Mouse (Mus musculus) midbrain, postnatal 0 days (tissue): Measurements from ENCODE around the gene Gm20388. TPM values are rescaled to one million over a fixed set of nuclear protein-coding genes. Genes with fewer than 3 reads are reported as not detected.

Experiments used
- ATAC-seq: fragments of 200-750 bp; cut with Nextera tagmentation; 2 replicates; pipeline ENCODE4 v1.8.0; 2017; ENCODE audit warnings: moderate number of reproducible peaks, mild to moderate bottlenecking, moderate TSS enrichment, moderate library complexity; ENCODE audit not compliant: low FRiP score
- DNase-seq: peaks from one replicate; pipeline ENCODE4 v3.0.0-alpha.2; 2015; ENCODE audit warnings: low spot score
- H3K27ac ChIP-seq: fragments of 300-500 bp; sonication (generic); 2 replicates; pipeline ENCODE4 v1.5.1; 2014; ENCODE audit warnings: low read depth, mild to moderate bottlenecking, low read length, mixed read lengths
- H3K27me3 ChIP-seq: fragments of 300-500 bp; sonication (generic); 2 replicates; pipeline ENCODE4 v1.6.1; 2014; ENCODE audit warnings: low read length, control low read depth, mixed read lengths; ENCODE audit not compliant: insufficient read depth
- H3K36me3 ChIP-seq: fragments of 300-500 bp; sonication (generic); 2 replicates; pipeline ENCODE4 v1.6.1; 2014; ENCODE audit warnings: low read length, control low read depth, mixed read lengths; ENCODE audit not compliant: insufficient read depth
- H3K4me1 ChIP-seq: fragments of 300-500 bp; sonication (generic); 2 replicates; pipeline ENCODE4 v1.6.1; 2014; ENCODE audit warnings: mild to moderate bottlenecking, control low read depth, antibody characterized with exemption, low read length, mixed read lengths; ENCODE audit not compliant: insufficient read depth
- H3K4me2 ChIP-seq: fragments of 300-500 bp; sonication (generic); 2 replicates; pipeline ENCODE4 v1.6.1; 2014; ENCODE audit warnings: low read depth, mild to moderate bottlenecking, low read length, mixed read lengths; ENCODE audit not compliant: poor library complexity, severe bottlenecking
- H3K4me3 ChIP-seq: fragments of 300-500 bp; sonication (generic); 2 replicates; pipeline ENCODE4 v1.5.1; 2014; ENCODE audit warnings: low read depth, mild to moderate bottlenecking, low read length, moderate library complexity
- H3K9ac ChIP-seq: fragments of 300-500 bp; sonication (generic); replicated peaks from 2 replicates; pipeline ENCODE4 v1.6.1; 2014; ENCODE audit warnings: mild to moderate bottlenecking, low read length, moderate library complexity, mixed read lengths; ENCODE audit not compliant: poor library complexity, severe bottlenecking
- H3K9me3 ChIP-seq: fragments of 300-500 bp; sonication (generic); 2 replicates; pipeline ENCODE4 v1.6.1; 2016; ENCODE audit warnings: low read length, control low read depth
- CTCF ChIP-seq: IDR thresholded peaks from 2 replicates; pipeline ENCODE4 v1.5.1; 2016; ENCODE audit warnings: antibody characterized with exemption, mild to moderate bottlenecking
- WGBS: fragments of 180-500 bp; shearing (Covaris S2); extraction: QIAGEN DNeasy Blood & Tissue Kit; methylation state at CpG from one replicate; pipeline ENCODE4 v1.1.7; 2014; 5-methylcytosine and 5-hydroxymethylcytosine counted together
- polyA plus RNA-seq: library from polyadenylated mRNA; unstranded; fragments of >200 nt; fragmentation: Nextera tagmentation; extraction: Ambion mirVana; gene quantifications from 2 replicates; pipeline ENCODE4 v1.2.1, GENCODE M21; 2015
- total RNA-seq: library from RNA; depleted of rRNA; stranded (reverse); fragments of >200 nt; gene quantifications from 2 replicates; pipeline ENCODE4 v1.2.3, GENCODE M21; 2014

The Gm20388 gene
- total and polyA plus RNA-seq, 2 experiments from 2014 or later = 74.2 TPM; not detected in 1

DNA sequence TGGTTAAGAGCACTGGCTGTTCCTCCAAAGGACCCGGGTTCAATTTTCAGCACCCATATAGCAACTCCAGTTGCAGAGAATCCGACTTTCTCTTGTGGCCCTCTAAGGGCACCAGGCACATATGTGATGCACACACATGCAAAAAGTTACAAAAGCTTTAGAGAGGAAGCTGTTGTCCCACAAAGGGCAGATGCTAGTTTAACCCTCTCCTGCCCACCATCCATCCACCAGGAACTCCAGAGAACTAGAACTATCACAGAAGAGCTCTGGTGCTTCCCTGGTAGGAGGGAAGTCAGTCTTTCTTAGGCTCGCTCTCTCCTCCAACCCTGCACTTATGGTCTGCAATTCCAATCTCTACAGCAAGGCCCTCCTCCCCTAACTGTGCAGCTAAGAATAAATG lies 3082.4 kb downstream of the Gm20388 start:
- no peak for ATAC-seq
- H3K4me1 ChIP-seq = no peaks in the 10 kb centered on the region
- no peak for DNase-seq
- TF ChIP-seq CTCF = no peak
- 88% methylated on average over 3 of the region's 3 CpGs for WGBS
- no peak overlapping the region for H3K4me2 ChIP-seq
- H3K4me3 ChIP-seq = no peak overlapping the region
- H3K27ac ChIP-seq = no peak overlapping the region
- H3K36me3 ChIP-seq = no peaks in the 10 kb centered on the region
- H3K9me3 ChIP-seq = no peaks in the 10 kb centered on the region
- no peaks in the 10 kb centered on the region for H3K27me3 ChIP-seq
- H3K9ac ChIP-seq = no peak overlapping the region

DNA sequence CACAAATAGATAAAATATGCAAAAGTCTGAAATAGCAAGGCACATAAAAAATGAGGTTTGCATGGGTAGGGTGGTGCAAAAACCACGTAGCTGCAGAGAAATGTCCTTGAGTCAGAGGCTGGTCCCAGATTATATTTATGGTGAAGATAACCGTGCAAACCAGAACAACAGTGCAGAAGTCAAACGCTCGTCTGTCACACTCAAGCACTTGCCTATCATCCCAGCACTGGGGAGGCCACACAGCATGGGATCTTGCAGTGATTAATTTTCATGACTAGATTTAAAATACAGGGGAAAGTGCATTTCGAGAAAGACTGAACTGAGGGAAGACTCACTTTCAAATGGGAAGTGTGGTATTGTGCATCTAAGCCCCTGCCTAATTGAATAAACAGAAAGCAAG lies 3083.1 kb downstream of the Gm20388 start:
- Histone ChIP-seq H3K4me1 (no peaks in the 10 kb centered on the region), H3K9me3 (no peaks in the 10 kb centered on the region), H3K4me3 (no peak overlapping the region), H3K4me2 (no peak overlapping the region), H3K27ac (no peak overlapping the region), H3K27me3 (no peaks in the 10 kb centered on the region), H3K9ac (no peak overlapping the region), H3K36me3 (no peaks in the 10 kb centered on the region)
- DNase-seq = no peak
- no peak for TF ChIP-seq CTCF
- ATAC-seq = no peak
- 65% methylated on average over 5 of the region's 5 CpGs for WGBS

DNA sequence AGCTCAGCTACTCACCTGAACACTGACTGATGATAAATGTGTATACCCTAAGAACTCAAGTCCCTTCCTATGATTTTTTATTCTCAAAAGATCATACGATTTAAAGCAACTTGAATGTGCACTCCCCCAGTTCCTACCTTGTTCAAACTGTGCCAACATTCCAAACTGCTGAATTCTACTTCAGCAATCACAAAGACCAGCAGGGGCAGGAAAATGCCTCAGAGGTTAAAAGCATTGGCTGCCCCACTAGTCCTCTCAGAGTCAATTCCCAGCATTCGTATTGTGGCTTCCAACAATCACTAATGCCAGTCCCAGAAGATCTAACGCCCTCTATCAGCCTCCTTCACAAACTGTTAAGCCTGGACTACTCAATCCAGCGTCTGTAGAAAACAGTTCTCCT lies 3087.3 kb downstream of the Gm20388 start:
- Histone ChIP-seq H3K27ac (no peak overlapping the region), H3K4me1 (no peaks in the 10 kb centered on the region), H3K4me2 (no peak overlapping the region), H3K36me3 (no peaks in the 10 kb centered on the region), H3K9me3 (no peaks in the 10 kb centered on the region), H3K27me3 (no peaks in the 10 kb centered on the region), H3K4me3 (no peak overlapping the region), H3K9ac (no peak overlapping the region)
- no peak for TF ChIP-seq CTCF
- WGBS = 69% methylated on average over 4 of the region's 4 CpGs
- DNase-seq (no peak), ATAC-seq (no peak)

DNA sequence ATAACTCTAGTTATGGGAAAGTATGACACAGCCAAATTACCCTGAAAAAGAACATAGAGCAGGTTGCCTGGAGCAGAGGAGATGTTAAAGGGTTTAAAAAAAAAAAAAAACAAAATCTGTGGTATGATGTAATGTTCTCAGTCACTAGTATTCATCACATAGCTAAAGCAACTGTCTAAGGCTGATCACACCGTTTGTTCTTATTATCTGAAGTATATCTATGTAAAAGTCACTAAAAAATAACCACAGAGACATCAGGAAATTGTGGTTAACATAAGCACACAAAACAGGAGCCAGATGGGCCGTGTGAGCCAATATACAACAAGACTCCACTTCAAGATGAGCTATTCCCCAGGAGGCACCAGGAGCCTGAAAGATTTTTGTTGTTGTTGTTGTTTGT lies 3089.7 kb downstream of the Gm20388 start:
- no peak for ATAC-seq
- H3K4me1 ChIP-seq = no peaks in the 10 kb centered on the region
- no peaks in the 10 kb centered on the region for H3K36me3 ChIP-seq
- H3K27me3 ChIP-seq = no peaks in the 10 kb centered on the region
- H3K4me3 ChIP-seq = no peak overlapping the region
- no peak for DNase-seq
- no peak for TF ChIP-seq CTCF
- H3K4me2 ChIP-seq = no peak overlapping the region
- no peaks in the 10 kb centered on the region for H3K9me3 ChIP-seq
- H3K9ac ChIP-seq = no peak overlapping the region
- WGBS = 75% methylated on average over 2 of the region's 2 CpGs
- no peak overlapping the region for H3K27ac ChIP-seq

DNA sequence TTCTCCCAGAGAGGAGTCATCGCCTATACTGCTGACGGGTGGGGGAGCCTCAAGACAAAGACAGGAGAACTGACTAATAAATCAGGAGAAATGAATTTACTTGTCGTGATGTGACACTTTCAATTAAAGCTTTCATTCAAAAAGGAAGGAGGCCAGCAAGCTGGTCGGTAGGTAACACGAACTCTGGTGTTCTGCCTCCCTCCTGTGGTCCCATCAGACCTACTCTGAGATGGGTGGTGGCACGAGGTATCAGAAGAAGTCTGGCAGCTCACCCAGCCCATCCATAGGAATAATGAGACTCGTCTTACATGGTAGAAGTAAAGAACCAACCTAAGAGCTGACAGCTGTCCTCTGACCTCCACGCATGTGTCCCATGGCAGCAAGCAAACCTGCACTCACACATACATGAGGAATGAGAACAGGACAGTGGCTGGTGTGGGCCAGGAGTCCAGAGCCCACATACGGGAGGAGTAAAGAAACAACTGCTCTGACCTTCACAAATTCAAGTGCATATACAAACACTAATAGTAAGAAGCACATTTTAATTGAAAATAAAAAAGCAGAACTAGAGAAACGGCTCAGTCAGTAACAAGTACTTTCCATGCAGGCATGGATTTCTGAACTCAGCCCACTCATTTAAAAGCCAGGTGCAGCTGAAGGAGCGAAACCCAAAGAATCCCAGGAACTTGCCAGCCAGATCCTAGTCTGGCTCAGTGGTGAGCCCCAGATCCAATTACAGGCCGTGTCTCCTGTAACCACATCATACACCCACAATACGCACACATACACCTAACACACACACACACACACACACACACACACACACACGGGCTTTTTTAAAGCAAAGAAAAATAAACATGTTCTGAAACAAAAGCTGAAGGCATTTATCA lies 3093.6 kb downstream of the Gm20388 start:
- H3K9ac ChIP-seq = no peak overlapping the region
- DNase-seq = no peak
- 0 out of 2 replicates have a peak, but pooled peaks cover 3% of the 10 kb centered on the region for H3K4me1 ChIP-seq
- TF ChIP-seq CTCF = no peak
- WGBS = 78% methylated on average over 14 of the region's 14 CpGs
- H3K27ac ChIP-seq = no peak overlapping the region
- H3K9me3 ChIP-seq = no peaks in the 10 kb centered on the region
- ATAC-seq = no peak
- no peak overlapping the region for H3K4me3 ChIP-seq
- H3K36me3 ChIP-seq = no peaks in the 10 kb centered on the region
- H3K4me2 ChIP-seq = no peak overlapping the region
- H3K27me3 ChIP-seq = no peaks in the 10 kb centered on the region

DNA sequence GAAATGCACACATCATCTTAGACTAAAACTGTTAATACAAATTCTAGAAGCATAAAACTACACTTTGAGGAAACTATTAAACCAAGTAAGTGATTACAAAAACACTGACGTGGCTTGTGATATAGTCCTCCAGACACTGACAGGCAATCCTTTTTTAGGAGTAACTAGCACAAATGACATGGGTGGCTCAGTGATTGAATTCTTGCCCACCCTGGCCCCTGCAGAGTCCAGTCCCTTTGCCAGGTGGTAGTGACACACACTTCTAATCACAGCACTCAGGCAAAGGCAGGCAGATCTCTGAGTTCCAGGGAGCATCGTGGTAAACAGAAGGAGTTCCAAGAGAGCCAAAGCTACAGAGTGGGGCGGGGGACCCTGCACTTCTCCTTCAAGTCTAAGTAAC lies 3094.7 kb downstream of the Gm20388 start:
- ATAC-seq (no peak), DNase-seq (no peak)
- no peaks in the 10 kb centered on the region for H3K27me3 ChIP-seq
- H3K4me3 ChIP-seq = no peak overlapping the region
- no peak overlapping the region for H3K4me2 ChIP-seq
- no peak overlapping the region for H3K27ac ChIP-seq
- no peaks in the 10 kb centered on the region for H3K36me3 ChIP-seq
- H3K9me3 ChIP-seq = no peaks in the 10 kb centered on the region
- TF ChIP-seq CTCF = no peak
- WGBS = 67% methylated on average over 3 of the region's 3 CpGs
- H3K4me1 ChIP-seq = 0 out of 2 replicates have a peak, but pooled peaks cover 3% of the 10 kb centered on the region
- H3K9ac ChIP-seq = no peak overlapping the region
